Mouse (Mus musculus) CH12.LX (cell line): ENCODE data around the gene Mapk8ip3.

ENCODE experiments used
- ELF1 ChIP-seq: IDR thresholded peaks from 2 replicates; pipeline ENCODE4 v1.6.1; 2014; ENCODE audit warnings: low read depth, mild to moderate bottlenecking, inconsistent platforms, low read length, improper control_type of control experiment
- EP300 ChIP-seq: IDR thresholded peaks from 2 replicates; pipeline ENCODE4 v1.6.1; 2011; ENCODE audit warnings: low read length, improper control_type of control experiment
- USF2 ChIP-seq: conservative IDR thresholded peaks from 2 replicates; pipeline ENCODE4 v1.6.1; 2011; ENCODE audit warnings: low read depth, low read length, improper control_type of control experiment

DNA sequence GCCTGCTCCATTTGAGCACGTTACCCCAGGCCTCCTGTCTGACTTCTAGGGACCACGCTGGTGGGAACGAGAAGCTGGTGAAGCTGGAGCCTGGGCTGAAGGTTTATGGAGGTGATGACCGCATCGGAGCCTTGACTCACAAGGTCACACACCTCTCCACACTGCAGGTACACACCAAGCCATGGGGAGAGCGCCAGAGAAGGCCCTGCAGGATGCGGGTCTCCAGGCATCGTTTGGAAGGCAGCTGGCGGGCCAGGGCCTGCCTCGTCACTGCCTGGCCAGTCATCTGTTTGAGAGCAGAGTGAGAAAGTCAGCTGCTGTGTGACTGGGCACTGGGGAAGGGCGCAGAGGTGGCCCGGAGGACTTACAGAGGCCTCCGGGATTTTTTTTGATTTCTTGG is 80.2 kb downstream of the Mapk8ip3 start:
- no peak for TF ChIP-seq EP300
- no peak for TF ChIP-seq ELF1
- no peak for TF ChIP-seq USF2
